Mouse (Mus musculus) megakaryocyte progenitor cell, adult 5-6 weeks (primary cell): Measurements from ENCODE around the gene Lrrc15. TPM values are rescaled to one million over a fixed set of nuclear protein-coding genes. Genes with fewer than 3 reads are reported as not detected.

Source experiments
- ATAC-seq: replicated peaks from 2 replicates; pipeline ENCODE4 v1.8.0; 2016; ENCODE audit warnings: mild to moderate bottlenecking, moderate TSS enrichment, inconsistent platforms; ENCODE audit not compliant: poor library complexity
- total RNA-seq, 2 experiments: library from RNA; stranded (forward) in 1 of 2; stranded (reverse) in 1 of 2; fragments of 157-497, 149-512 nt in 1 of 2; fragments of 200-1000 nt in 1 of 2; gene quantifications; 2 replicates each; pipeline versions ENCODE4 v1.2.3 to v1.2.4; 2015 to 2017

Gene Lrrc15
- total RNA-seq, 2 experiments from 2014 or later: not detected

DNA sequence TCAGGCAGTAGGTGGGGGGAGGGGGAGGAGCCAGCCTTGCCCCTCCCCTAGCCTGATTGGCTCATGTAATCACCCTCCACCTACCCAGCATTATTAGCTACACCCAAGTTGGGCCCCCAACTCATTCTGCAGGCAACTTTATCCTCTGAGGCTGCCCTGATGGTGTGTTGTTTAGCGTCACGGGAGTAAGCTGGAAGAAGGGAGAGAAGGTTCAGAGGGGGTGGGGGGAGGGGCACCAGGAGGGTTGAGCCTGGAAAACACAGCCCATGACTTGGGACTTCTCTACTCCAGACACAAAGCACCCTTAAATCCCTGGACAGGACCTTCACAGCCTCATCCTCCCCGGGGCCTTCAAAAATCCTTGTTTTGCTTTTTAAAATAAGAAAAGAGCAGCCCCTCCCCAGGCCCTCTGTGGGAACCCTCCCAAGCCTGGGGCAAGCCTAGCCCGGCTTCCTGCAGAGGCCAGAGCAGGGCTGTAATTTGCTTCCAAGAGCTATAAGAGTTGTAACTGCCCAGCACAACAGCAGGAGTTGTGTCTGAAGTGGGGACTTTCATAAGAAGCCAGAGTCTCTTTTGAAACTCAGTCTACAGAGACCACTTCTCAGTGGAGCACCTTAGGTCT, 2.3 kb downstream of the Lrrc15 start:
- no peak for ATAC-seq

- ATAC-seq: no peak
Measured at GRCm38 (mm10) chr16:30278406-30278805, 4.7 kb downstream of the Lrrc15 start.

- no peak; the same call in 1 of the 2 replicates for ATAC-seq
Measured at GRCm38 (mm10) chr16:30275558-30276340, 7.3 kb downstream of the Lrrc15 start.

DNA sequence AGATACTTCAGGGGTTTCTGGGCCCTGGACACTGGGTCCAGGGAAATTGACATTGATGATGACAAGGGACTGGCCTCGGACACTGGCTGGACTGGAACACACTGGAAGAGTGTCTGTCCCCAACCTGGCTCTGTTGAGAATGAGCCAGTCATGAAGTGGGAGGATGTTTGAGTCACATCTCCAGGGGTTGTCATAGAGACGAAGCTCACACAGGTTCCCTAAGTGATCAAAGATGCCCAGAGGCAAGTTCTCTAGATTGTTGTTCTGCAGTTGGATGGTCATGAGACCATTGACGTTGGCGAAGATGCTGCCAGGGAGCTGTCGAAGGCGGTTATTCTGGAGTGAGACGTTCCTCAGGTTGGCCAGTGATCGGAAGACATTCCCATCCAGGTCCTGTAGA, 10.0 kb downstream of the Lrrc15 start:
- ATAC-seq: no peak

DNA sequence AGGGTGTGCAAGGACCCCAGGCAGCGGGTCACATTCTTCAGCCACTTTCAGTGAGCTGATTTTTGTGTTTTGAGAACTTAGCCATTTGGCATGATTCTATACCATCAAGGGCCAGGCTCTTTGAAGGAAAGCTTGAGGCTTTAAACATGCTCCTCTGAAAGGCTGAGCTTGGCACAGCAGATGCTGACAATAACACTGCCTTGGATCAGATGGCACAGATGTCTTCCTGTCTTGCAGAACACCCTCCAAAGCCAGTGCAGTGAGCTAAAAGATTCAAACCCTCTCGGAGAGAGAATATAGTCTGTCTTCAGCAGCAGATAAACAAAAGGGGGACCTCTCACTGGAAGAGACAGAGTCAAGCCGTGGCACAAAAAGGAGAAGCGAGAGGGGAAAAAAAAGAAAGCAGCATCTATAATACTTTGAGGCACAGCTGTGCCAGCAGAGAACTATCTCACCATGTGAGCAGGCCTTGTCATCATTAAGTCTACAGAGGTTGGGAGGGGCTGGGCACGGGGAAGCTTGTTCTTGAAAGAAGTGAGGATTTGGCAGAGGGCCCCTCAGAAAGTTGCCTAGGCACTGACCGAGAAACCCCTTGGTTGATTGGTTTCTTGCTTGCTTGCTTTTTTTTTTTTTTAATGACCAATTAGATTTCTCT, 11.0 kb downstream of the Lrrc15 start:
- ATAC-seq: no peak

DNA sequence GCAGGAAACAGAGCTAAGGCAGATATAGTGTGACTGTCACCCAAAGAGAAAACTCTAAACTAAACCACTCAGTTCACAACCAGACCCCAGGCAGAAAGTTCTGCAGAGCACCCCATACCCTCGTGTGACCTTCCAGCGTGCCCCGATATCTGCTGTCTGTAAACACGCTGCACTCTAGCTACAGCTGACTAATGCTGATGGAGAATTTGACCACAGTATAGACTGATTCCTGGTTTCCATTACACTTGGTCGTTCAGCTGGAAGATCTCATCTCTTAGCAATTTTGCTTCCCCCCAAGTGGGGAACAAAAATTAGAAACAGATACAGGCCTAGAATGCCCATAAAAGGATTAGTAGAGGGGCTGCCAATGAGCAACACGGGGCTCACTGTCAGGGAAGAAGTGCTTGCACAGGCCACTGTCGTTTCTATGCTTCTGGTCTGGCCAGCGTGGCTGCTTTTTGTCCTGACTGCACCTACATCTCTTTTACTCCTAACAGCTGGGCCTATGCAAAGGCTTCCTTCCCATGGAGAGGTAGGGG, 11.8 kb downstream of the Lrrc15 start:
- no peak for ATAC-seq

GRCm38 (mm10) chr16:30267359-30267758, 15.7 kb downstream of the Lrrc15 start, which contains the start of gene Cpn2:
Gene Cpn2, minus strand, starts transcription at chr16:30267499.
- no peak for ATAC-seq

- no peak for ATAC-seq
Measured at GRCm38 (mm10) chr16:30266561-30266960, 16.5 kb downstream of the Lrrc15 start.

DNA sequence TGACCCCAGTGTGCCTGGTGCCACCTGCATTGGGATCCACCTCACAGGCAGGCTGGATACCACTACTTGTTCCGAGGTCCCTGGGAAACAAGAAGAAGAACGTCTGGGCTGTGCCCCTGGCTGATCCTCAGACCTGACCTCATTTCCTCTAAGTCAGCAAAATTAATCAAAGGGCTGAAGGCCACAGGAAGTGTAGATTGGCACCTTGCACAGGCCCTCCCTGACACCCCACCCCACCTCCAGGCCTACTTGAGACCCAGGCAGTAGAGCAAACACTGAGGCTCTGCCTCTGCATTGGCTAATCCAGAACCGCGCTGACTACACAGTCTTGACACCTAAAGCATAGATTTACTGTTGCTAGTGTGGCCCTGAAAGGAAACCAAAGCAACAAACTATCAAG, 17.4 kb downstream of the Lrrc15 start:
- 0 out of 2 replicates have a peak, but pooled peaks have one; percentile 14 for ATAC-seq

DNA sequence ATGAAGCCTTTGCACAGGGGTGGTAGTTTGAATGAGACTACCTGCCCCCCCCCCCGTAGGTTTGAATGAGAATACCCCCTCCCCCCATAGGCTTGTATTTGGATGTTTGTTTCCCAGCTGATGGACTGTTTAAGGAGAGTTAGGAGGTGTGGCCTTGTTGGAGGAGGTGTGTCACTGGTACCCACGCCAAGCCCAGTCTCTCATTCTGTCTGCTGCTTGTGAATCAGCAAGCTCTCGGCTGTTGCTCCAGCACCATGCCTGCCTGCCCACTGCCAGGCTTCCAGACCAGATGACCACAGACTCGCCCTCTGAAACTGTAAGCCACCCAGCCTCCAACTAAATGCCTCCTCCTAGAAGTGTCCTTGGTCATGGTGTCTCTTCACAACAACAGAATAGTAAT, 19.9 kb downstream of the Lrrc15 start:
- no peak for ATAC-seq

- ATAC-seq: peak; percentile 76
Measured at GRCm38 (mm10) chr16:30262664-30263063, 20.4 kb downstream of the Lrrc15 start.

GRCm38 (mm10) chr16:30262157-30262556, 20.9 kb downstream of the Lrrc15 start:
- ATAC-seq: no peak

- no peak for ATAC-seq
Measured at GRCm38 (mm10) chr16:30261341-30261740, 21.7 kb downstream of the Lrrc15 start.

- ATAC-seq: no peak
Measured at GRCm38 (mm10) chr16:30260012-30260635, 22.9 kb downstream of the Lrrc15 start.

DNA sequence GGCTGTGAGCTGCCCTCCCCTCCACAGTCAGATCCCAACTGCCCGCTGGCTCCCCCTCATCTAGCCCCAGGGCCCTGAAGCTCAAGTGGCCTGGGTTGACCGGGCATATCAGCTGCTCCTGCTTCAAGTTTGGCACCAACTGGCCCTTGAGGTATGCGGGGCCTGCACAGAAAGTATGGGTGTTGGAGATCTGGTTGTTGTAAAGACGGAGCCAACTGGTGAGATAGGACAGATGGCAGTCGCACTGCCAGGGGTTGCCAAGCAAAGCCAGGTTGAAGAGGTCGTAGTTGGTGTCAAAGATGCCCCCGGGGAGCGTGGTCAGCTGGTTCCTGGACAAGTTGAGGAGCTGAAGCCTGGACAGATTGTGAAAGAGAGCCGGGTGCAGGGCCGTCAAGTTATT, 23.6 kb downstream of the Lrrc15 start:
- ATAC-seq: no peak

- ATAC-seq: no peak
Measured at GRCm38 (mm10) chr16:30258441-30258840, 24.6 kb downstream of the Lrrc15 start.

- peak; percentile 84 for ATAC-seq
Measured at GRCm38 (mm10) chr16:30257718-30258117, 25.3 kb downstream of the Lrrc15 start.

DNA sequence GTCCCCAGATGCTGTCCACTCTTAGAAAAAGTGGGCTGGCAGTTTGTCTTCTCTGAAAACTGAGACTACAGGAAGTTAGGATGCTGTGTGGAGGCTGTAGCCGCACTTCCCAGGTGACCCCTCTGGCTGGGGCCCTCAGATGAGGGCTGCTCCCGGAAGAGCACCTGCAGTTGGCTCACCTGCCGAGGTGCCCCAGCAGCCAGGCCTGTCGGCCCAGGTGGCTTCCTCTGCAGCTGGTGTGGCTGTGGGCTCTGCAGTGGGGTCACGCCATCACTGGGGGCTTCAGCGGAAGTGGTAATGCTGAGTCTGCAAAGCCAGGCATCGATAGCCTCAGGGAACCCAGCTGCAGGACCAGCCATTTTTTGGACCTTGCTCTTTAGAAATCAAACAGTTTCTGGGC, 28.0 kb downstream of the Lrrc15 start:
- ATAC-seq: no peak

DNA sequence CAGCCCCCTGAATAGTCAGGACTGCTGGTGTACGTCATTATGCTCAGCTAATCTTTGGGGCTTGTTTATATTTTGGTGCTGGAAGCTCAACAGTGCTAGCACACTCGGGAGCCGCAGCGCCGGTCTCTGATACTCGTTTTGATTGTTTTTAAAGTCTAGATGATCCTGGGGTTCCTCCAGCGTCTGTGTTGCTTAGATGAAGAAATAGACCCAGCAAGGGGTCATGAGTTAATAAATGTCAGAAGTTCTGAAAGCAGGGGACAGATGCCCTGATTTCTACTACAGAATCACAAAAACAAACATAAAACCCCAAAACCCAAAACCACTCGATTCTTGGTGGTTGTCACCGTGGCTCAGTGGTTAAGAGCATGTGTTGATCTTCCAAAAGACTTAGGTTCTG, 29.2 kb downstream of the Lrrc15 start:
- no peak for ATAC-seq

DNA sequence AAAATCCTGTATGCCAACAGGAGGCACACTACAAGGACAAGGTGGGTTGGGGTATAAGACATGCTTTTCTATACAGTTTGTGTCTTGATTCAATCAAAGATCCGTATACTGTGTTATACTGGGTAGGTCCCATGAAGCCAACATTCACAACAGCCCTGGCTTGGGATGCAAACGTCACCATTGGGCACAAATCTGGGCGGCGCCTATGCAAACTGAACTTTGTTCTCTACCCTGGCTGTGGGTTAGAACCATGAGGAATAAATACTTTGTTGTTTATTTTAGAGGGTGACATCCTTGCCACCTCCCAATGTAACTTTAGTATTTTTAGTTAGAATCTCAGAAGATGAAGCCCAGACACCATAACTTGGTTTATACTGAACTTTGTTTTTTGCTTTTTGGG, 29.7 kb downstream of the Lrrc15 start:
- no peak for ATAC-seq

GRCm38 (mm10) chr16:30252003-30252418, 31.0 kb downstream of the Lrrc15 start:
- ATAC-seq: peak; percentile 100
